Mouse (Mus musculus) hindbrain, embryonic 15.5 days (tissue): ENCODE measurements at regions not wholly inside any gene's neighbourhood (a gene's known extent, or its start where the extent isn't known, plus 50 kb on each side); places are given as distances from the start of the nearest gene placed in this dataset.

Experiments used
- ATAC-seq: fragments of 200-750 bp; cut with Nextera tagmentation; 2 replicates; pipeline ENCODE4 v1.8.0; 2017; ENCODE audit warnings: low read depth, moderate number of reproducible peaks, moderate TSS enrichment; ENCODE audit not compliant: low FRiP score
- H3K27ac ChIP-seq: fragments of 300-500 bp; sonication (generic); replicated peaks from 2 replicates; pipeline ENCODE4 v1.5.1; 2015; ENCODE audit warnings: mild to moderate bottlenecking, inconsistent platforms
- H3K27me3 ChIP-seq: fragments of 300-500 bp; sonication (generic); 2 replicates; pipeline ENCODE4 v1.6.1; 2015; ENCODE audit warnings: control low read depth, inconsistent platforms
- H3K36me3 ChIP-seq: fragments of 300-500 bp; sonication (generic); 2 replicates; pipeline ENCODE4 v1.6.1; 2015; ENCODE audit warnings: control low read depth, inconsistent platforms
- H3K4me1 ChIP-seq: fragments of 300-500 bp; sonication (generic); replicated peaks from 2 replicates; pipeline ENCODE4 v1.6.1; 2015; ENCODE audit warnings: control low read depth, inconsistent platforms
- H3K4me2 ChIP-seq: fragments of 300-500 bp; sonication (generic); 2 replicates; pipeline ENCODE4 v1.6.1; 2015; ENCODE audit warnings: moderate library complexity, mild to moderate bottlenecking, inconsistent platforms
- H3K4me3 ChIP-seq: fragments of 300-500 bp; sonication (generic); 2 replicates; pipeline ENCODE4 v1.5.1; 2015; ENCODE audit warnings: mild to moderate bottlenecking, inconsistent platforms
- H3K9ac ChIP-seq: fragments of 300-500 bp; sonication (generic); 2 replicates; pipeline ENCODE4 v1.6.1; 2015; ENCODE audit warnings: inconsistent platforms
- H3K9me3 ChIP-seq: fragments of 300-500 bp; sonication (generic); 2 replicates; pipeline ENCODE4 v1.6.1; 2016; ENCODE audit warnings: control low read depth, inconsistent platforms
- WGBS: fragments of 180-500 bp; shearing (Covaris S2); methylation state at CpG from one replicate; pipeline ENCODE4 v1.1.7; 2015; 5-methylcytosine and 5-hydroxymethylcytosine counted together

DNA sequence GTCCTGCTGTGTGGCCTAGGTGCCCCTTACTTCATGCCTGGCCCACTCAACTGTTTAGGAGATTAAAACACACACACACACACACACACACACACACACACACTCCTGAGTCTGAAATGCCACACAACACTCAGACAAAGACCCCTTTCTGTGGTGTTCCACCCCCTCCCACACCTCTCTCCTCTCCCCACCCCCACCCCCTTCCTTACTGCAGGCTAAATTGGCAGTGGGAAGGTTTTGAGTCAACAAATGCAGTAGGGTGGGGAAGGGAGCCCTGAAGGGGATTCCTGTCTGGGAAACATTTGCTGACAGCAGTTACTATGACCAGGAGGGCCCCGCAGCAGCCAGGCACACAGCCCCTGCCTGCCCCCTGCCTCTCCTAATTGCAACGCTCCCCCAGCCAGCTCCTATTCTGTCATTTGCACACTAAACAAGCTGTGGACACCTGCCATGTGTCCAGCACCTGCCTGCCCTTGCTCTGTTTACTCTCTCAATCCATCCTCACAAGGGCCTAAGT lies 69.5 kb downstream of the Ephb3 start:
- no peak overlapping the region for H3K4me3 ChIP-seq
- H3K4me2 ChIP-seq: no peak overlapping the region
- 10% methylated on average over 2 of the region's 2 CpGs for WGBS
- H3K27me3 ChIP-seq: no peaks in the 10 kb centered on the region
- peak; percentile 82 for ATAC-seq
- peak overlapping the region; percentile 68 for H3K27ac ChIP-seq
- H3K4me1 ChIP-seq: peaks cover 13% of the 10 kb centered on the region
- H3K36me3 ChIP-seq: no peaks in the 10 kb centered on the region
- no peaks in the 10 kb centered on the region for H3K9me3 ChIP-seq
- H3K9ac ChIP-seq: no peak overlapping the region

DNA sequence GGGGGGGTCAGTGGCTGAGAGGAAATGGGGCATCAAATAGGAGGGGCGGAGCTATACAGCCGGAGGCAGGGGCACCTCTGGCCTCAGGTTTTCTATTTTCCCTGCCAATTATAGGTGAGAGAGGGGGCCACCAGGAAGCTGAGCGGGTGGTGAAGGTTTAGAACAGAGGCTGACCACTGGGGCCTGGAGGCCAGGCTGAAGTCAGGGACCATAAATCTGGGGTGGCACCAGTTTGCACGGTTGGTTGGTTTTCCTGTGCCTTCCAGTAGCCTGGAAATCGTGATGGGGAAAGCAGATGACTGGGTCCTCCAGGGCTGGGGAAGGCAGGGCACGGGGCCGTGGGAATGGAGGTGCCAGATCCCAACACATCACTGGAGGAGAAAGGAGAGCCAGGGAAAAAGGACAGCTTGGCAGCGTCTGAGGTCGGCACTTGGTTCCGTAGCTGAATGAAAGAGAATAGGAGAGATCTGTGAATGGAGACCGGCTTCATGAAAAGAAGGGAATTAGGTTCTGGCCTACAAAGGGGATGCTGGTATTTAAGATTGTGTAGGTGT lies 73.3 kb downstream of the Ephb3 start:
- no peak overlapping the region for H3K4me2 ChIP-seq
- H3K27me3 ChIP-seq: no peaks in the 10 kb centered on the region
- H3K9ac ChIP-seq: no peak overlapping the region
- H3K4me3 ChIP-seq: no peak overlapping the region
- no peak overlapping the region for H3K27ac ChIP-seq
- H3K4me1 ChIP-seq: peaks cover 16% of the 10 kb centered on the region
- H3K9me3 ChIP-seq: no peaks in the 10 kb centered on the region
- 0 out of 2 replicates have a peak, but pooled peaks have one; percentile 32 for ATAC-seq
- 76% methylated on average over 11 of the region's 11 CpGs for WGBS
- H3K36me3 ChIP-seq: no peaks in the 10 kb centered on the region

DNA sequence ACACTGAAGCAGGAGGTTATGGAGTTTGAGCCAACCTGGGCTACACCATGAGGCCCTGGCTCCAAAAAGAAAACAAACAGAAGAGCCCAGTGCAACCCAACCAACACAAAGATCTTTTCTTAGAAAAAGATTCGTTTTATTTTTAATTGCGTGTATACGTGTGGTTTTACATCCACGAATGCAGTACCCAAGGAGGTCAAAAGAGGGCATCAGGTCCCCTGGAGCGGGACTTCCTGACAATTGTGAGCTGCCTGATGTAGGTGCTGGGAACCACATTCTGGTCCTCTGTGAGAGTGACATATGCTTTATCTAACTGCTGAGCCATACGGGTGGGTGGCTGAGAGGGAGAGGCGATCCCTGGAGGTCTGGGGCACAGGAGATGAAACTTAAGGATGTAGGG lies 73.8 kb downstream of the Ephb3 start:
- no peak overlapping the region for H3K9ac ChIP-seq
- WGBS: 97% methylated on average over 7 of the region's 7 CpGs
- H3K4me1 ChIP-seq: peaks cover 16% of the 10 kb centered on the region
- H3K27me3 ChIP-seq: no peaks in the 10 kb centered on the region
- H3K27ac ChIP-seq: no peak overlapping the region
- no peak overlapping the region for H3K4me3 ChIP-seq
- no peaks in the 10 kb centered on the region for H3K36me3 ChIP-seq
- no peak for ATAC-seq
- no peak overlapping the region for H3K4me2 ChIP-seq
- H3K9me3 ChIP-seq: no peaks in the 10 kb centered on the region

DNA sequence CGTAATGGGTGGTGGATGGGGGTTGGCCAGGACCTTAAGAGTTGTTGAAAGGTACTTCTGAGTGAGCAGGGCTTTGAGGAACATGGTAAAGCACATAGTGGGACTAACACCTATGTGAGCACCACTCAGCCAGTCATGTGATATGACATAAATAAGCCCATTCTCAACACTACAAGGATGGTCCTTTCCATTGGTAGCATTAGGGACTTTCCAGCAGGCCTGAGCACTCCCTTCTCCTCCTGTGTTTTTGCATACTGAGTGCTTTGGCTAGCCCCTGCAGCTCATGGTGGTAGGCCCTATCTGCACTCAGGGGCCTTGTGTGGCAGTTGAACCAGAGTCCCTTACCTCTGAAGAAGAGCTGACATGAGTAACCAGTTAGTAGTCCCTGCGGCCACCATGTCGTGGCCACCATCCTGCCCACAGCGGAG lies 75.7 kb downstream of the Ephb3 start:
- H3K9ac ChIP-seq: no peak overlapping the region
- H3K27me3 ChIP-seq: no peaks in the 10 kb centered on the region
- H3K4me3 ChIP-seq: no peak overlapping the region
- no peak for ATAC-seq
- H3K36me3 ChIP-seq: no peaks in the 10 kb centered on the region
- no peaks in the 10 kb centered on the region for H3K9me3 ChIP-seq
- no peak overlapping the region for H3K27ac ChIP-seq
- peaks cover 3% of the 10 kb centered on the region; the same call in 1 of the 2 replicates for H3K4me1 ChIP-seq
- WGBS: 90% methylated on average over 4 of the region's 4 CpGs
- no peak overlapping the region for H3K4me2 ChIP-seq

DNA sequence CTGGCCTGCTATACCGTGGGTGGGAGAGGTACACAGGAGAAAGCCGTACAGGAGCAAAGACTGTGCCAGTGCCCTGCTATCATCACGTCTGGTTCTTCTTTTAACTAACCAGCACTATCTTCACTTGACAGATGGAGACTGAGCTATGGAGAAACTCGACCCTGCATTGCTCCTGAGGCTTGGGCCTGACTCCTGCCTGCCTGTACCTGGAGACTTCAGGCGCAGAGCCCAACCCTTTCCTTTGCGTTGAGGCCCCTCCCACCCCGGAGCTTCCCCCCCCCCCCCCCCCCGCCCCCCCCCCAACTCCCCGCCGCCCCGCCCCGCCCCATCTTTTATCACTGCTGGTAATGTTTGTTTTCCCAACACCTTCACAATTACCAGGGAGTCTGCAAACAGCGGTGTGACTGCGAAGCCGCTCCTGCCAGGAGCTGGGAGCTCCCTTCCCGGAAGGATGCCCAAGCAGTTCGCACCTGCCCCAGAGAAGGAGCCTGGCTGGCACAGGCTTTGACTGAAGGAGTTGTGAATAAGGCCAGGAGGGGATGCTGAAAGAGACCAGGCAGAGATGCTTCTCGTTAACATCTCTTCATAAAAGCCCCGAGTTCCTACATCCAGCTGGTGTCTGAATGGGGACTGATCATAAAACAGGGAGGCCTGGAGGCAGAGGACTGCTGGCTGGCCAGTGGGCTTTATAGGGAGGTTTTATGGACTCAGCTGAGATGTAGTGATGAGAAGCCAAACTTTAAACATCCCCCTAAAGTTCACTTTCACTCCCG lies 77.6 kb downstream of the Ephb3 start:
- H3K9me3 ChIP-seq: no peaks in the 10 kb centered on the region
- H3K36me3 ChIP-seq: no peaks in the 10 kb centered on the region
- H3K4me3 ChIP-seq: no peak overlapping the region
- 14% methylated on average over 14 of the region's 20 CpGs for WGBS
- H3K9ac ChIP-seq: no peak overlapping the region
- H3K4me2 ChIP-seq: no peak overlapping the region
- peaks cover 3% of the 10 kb centered on the region; the same call in 1 of the 2 replicates for H3K4me1 ChIP-seq
- ATAC-seq: no peak
- H3K27ac ChIP-seq: no peak overlapping the region
- no peaks in the 10 kb centered on the region; the same call in 1 of the 2 replicates for H3K27me3 ChIP-seq

DNA sequence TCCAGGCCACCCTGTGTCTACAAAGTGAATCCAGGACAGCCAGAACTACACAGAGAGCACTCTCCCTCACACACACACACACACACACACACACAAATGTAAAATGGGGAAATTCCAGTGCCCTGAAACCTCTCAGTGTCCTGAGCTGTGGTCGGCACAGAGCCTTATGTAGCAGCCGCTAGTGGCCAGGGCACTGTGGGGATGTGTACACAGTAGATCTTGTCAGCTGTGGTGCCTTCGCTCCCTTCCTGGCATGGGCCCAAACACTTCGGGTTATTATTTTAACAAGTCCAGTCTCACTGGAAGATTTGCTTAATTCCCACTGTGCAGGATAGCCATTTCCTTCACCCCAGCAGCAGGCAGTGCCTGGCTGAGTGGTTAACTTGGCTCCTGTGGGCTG lies 81.5 kb downstream of the Ephb3 start:
- WGBS: 54% methylated on average over 4 of the region's 4 CpGs
- no peak overlapping the region for H3K27ac ChIP-seq
- peaks cover 3% of the 10 kb centered on the region; the same call in 1 of the 2 replicates for H3K4me1 ChIP-seq
- H3K4me2 ChIP-seq: no peak overlapping the region
- no peaks in the 10 kb centered on the region; the same call in 1 of the 2 replicates for H3K27me3 ChIP-seq
- H3K9me3 ChIP-seq: no peaks in the 10 kb centered on the region
- H3K4me3 ChIP-seq: no peak overlapping the region
- H3K36me3 ChIP-seq: no peaks in the 10 kb centered on the region
- no peak overlapping the region for H3K9ac ChIP-seq
- ATAC-seq: no peak

DNA sequence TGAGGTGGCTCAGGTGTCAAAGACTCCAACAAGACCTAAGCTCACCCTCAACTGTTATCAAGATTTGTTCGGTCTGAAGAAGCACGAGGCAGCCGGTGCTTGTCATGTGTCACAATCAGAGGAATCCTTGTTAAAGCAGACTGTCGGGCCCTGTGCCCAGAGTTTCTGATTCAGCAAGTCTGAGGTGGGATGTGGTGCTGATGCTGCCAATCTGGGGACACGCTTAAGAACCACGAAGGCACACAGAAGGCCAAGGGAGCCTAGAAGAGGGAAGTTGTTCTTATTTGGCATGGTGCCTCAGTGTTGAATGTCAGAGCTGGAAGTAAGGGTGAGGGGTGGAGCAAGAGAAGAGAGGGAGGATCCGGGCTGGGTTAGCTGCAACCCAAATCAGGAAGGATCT lies 85.0 kb downstream of the Ephb3 start:
- Histone ChIP-seq H3K4me1 (peaks cover 3% of the 10 kb centered on the region; the same call in 1 of the 2 replicates), H3K9me3 (no peaks in the 10 kb centered on the region), H3K4me2 (no peak overlapping the region), H3K36me3 (no peaks in the 10 kb centered on the region), H3K27me3 (no peaks in the 10 kb centered on the region; the same call in 1 of the 2 replicates), H3K4me3 (no peak overlapping the region), H3K9ac (no peak overlapping the region), H3K27ac (no peak overlapping the region)
- ATAC-seq: no peak
- 86% methylated on average over 7 of the region's 7 CpGs for WGBS

DNA sequence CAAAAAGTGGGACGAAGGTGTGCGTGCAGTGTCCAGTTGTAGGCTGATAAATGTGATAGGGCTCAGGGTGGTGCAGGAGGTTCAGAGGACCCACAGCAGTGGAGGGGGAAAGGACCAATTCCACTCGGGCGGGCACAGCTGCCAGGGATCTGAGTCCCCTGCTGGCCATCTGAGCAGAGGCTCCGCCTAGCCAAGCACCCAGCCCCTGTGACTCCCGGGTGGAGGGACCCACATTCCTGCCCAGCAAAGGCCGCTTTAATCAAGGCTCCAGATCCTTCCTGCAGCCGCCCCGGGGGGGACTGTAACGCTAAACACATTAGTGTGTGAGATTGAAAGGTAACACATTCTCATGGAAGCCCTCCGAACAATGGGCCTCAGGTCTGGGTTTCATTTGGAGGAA lies 88.5 kb downstream of the Ephb3 start:
- Histone ChIP-seq H3K4me3 (no peak overlapping the region), H3K27ac (no peak overlapping the region), H3K27me3 (no peaks in the 10 kb centered on the region), H3K36me3 (no peaks in the 10 kb centered on the region), H3K9me3 (no peaks in the 10 kb centered on the region), H3K9ac (no peak overlapping the region), H3K4me1 (peaks cover 14% of the 10 kb centered on the region), H3K4me2 (no peak overlapping the region)
- ATAC-seq: no peak
- 41% methylated on average over 11 of the region's 11 CpGs for WGBS

DNA sequence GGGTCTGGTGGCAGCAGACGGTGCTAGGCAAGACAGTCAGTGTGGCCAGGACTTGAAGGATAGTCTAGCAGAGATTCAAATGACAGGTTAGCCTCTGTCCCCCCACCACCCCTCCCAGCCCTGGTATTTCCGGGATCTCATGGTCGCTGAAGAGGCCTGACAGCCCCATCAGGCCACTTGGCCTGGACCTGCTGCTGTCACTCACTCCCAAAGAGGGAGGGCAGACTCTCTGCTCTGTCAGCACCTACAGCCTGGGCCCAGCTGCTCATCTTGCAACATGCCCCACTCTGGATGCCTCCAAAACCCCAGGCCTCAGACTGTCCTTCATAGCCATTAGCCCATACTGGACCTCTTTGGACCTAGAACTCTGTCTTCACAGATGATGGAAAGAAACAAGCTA lies 89.0 kb downstream of the Ephb3 start:
- H3K9me3 ChIP-seq: no peaks in the 10 kb centered on the region
- no peak overlapping the region for H3K9ac ChIP-seq
- no peak overlapping the region for H3K27ac ChIP-seq
- no peaks in the 10 kb centered on the region for H3K27me3 ChIP-seq
- H3K4me2 ChIP-seq: no peak overlapping the region
- no peak overlapping the region for H3K4me3 ChIP-seq
- ATAC-seq: no peak
- H3K36me3 ChIP-seq: no peaks in the 10 kb centered on the region
- peaks cover 14% of the 10 kb centered on the region for H3K4me1 ChIP-seq
- 41% methylated on average over 3 of the region's 3 CpGs for WGBS

DNA sequence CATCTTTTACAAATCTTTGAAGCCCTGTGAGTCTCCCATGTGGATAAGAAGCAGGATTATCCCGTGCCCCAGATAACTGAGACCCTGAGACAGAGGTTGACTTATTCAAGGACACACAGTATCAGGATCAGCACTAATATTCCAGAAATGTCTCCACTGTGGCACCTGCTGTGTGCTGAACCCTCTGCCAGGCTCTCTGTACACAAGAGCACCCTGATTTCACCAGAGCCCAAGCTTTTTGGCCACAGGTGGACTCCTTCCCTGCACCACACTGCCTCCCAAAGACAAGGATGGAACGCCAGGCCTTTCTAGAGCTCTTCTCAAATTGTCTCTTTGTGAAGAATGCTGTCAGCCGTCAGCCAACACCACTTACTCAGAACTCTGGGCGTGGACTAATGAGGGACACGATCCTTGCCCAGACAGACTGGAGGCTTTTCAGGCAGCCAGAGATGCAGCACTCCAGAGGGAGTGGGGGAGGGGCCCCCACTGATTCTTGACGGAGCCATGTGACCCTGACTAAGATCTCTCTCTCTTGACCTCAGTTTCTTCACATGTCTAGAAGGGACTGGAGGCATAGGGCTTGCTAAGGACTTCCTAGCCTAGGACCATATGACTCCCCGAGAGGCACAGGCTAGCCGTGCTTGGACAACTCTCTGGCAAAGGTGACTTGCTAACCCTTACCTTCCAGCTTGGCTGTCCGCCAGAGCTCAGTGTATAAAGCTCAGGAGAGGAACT lies 90.3 kb downstream of the Ephb3 start:
- Histone ChIP-seq H3K4me3 (no peak overlapping the region), H3K4me1 (peaks cover 14% of the 10 kb centered on the region), H3K9ac (no peak overlapping the region), H3K27me3 (no peaks in the 10 kb centered on the region), H3K27ac (no peak overlapping the region), H3K9me3 (no peaks in the 10 kb centered on the region), H3K36me3 (no peaks in the 10 kb centered on the region), H3K4me2 (no peak overlapping the region)
- WGBS: 41% methylated on average over 9 of the region's 9 CpGs
- ATAC-seq: no peak; the same call in 1 of the 2 replicates

DNA sequence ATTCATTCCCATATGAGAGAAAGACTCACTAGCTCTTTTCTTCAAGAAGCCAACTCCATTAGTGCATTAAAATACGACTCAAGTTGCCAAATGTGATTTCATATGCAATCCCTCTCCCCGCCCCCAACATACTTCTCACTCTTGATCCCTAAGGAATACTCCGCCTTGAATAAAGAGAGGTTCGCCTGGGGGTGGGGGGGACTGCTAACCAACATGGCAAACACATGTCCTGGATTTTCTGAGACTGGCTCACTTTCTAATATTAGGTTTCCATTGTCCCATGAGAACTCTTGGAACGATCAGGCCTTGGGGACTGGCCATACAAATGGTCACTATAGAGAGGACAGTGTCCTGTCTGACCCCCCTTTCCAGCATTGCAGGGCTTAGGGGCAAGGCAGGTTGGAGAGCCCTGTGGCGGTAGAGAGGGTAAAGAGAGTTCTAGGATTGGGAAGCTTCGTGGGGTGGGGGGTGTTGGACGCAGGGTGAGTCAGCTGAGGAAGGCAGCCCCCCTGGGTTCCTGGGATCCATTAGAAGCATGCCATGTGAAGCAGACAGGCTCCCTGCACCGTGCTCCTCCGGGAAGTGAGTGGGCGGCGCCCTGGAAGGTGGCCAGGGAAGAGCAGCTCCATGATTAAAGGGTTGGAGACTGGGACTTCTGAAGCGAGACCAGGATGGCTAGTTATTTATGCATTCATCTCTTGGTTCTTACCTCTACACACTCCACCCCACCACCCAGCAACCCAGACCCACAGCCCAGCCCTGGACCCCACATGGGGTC lies 91.6 kb downstream of the Ephb3 start:
- H3K4me3 ChIP-seq: no peak overlapping the region
- H3K9ac ChIP-seq: no peak overlapping the region
- no peak overlapping the region for H3K4me2 ChIP-seq
- 75% methylated on average over 13 of the region's 13 CpGs for WGBS
- peak; percentile 32; the same call in 1 of the 2 replicates for ATAC-seq
- no peaks in the 10 kb centered on the region for H3K27me3 ChIP-seq
- H3K4me1 ChIP-seq: peaks cover 14% of the 10 kb centered on the region
- H3K27ac ChIP-seq: no peak overlapping the region
- no peaks in the 10 kb centered on the region for H3K36me3 ChIP-seq
- no peaks in the 10 kb centered on the region for H3K9me3 ChIP-seq
